Mouse (Mus musculus) lung, adult 2 months (tissue): ENCODE data around the gene Tcam1.

Experiments used
- CTCF ChIP-seq: fragments of 200-500 bp; IDR thresholded peaks from 2 replicates; pipeline ENCODE4 v1.5.1; 2011; ENCODE audit warnings: mild to moderate bottlenecking, low read length, control low read depth; ENCODE audit not compliant: insufficient read depth
- POLR2A ChIP-seq: fragments of 200-500 bp; IDR thresholded peaks from 2 replicates; pipeline ENCODE4 v1.6.1; 2011; ENCODE audit warnings: low read depth, mild to moderate bottlenecking, control low read depth, low read length, borderline replicate concordance; ENCODE audit errors: extremely low read depth

DNA sequence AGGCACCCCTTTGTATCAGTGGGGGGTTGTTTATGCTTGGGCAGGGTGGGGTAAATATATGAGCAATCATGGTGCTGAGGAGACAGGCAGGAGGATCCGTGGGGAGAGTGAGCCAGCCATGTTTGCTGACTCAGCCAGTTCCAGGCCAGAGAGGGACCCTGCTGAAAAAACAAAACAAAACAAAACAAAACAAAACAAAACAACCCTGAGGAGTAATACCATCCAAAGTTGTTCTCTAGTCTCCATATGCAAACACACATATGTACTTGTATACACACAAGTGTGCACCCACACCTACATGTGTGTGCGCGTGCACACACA, 29.6 kb downstream of the Tcam1 start:
- TF ChIP-seq POLR2A (no peak), CTCF (no peak)
